Comparison of ENCODE assay signal across 11 mouse cellular contexts in the genomic region with DNA sequence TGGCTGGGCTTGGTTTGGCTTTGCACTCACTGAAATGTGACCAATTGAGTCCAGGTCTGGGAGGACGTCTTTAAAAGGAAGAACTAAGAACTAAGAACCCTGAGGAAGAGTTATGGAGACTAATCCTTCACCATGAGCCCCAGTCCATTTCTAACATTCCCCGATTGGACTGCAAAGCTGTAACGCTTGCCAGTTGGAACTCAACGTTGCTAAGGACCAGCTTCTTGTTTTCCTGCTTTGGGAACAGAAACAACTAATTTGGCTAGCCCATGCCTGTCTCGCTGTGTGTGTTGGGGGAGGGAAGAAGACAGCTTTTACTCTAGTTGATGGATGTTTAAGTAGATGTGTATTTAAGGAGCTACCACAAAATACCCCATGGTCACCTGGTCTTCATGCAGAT.
A peak's percentile ranks its signal among the peaks of the same experiment; 100 is the strongest.
DNase-seq lines count a peak whose midpoint lies in the region; TF ChIP-seq lines count a peak whose summit lies in the region.
"Had no signal": no experiment of that assay in that cellular context is flagged by ENCODE, and none has a peak within 500 bp of the region (broad histone marks: within the 10 kb centered on the region; RNA-seq: fewer than 3 reads in every experiment).

No protein-coding gene starts in this region.

- no peak for TF ChIP-seq CTCF in brain, embryonic 14.5 days (IDR thresholded peaks at IDR 0.05; ENCODE audit: borderline replicate concordance, extremely low read depth, insufficient read depth, insufficient read length)

- DNase-seq in kidney, postnatal 10 days: peak; percentile 21
- no peak for DNase-seq in kidney, postnatal 25 days
- peak; percentile 41 for DNase-seq in brain, embryonic 14.5 days (ENCODE audit: low read depth)
- DNase-seq in heart, adult 8-10 months (ENCODE audit: low spot score): peak; percentile 68
- peak; percentile 78 for DNase-seq in lung, postnatal 10 days
- no peak for DNase-seq in right cerebral cortex, postnatal 25 days
- no peak for DNase-seq in MN1 (ENCODE audit: low spot score)
- DNase-seq: cerebellum, adult 11-12 months; kidney, adult 2 months; right cerebral cortex, adult 18-20 months; thymus, adult 18-20 months had no signal

- no peak for TF ChIP-seq POLR2A in brain, embryonic 14.5 days (IDR thresholded peaks at IDR 0.05; ENCODE audit: borderline replicate concordance, extremely low read depth, insufficient read depth, insufficient read length, poor library complexity, severe bottlenecking)

Comparison
In these comparisons a context has a peak if more than half of its experiments do, and no peak if none do; other contexts are left out.
1. DNase-seq: peak in kidney, postnatal 10 days (single experiment), brain, embryonic 14.5 days (single experiment), heart, adult 8-10 months (single experiment) and lung, postnatal 10 days (single experiment); none in kidney, postnatal 25 days (0 of 2), right cerebral cortex, postnatal 25 days (single experiment) and MN1 (single experiment).